Mouse (Mus musculus) hindbrain, embryonic 15.5 days (tissue): ENCODE measurements at regions not wholly inside any gene's neighbourhood (a gene's known extent, or its start where the extent isn't known, plus 50 kb on each side); places are given as distances from the start of the nearest gene placed in this dataset.
A peak's percentile ranks its signal among the peaks of the same experiment; 100 is the strongest.

Experiments used
- ATAC-seq: fragments of 200-750 bp; cut with Nextera tagmentation; 2 replicates; pipeline ENCODE4 v1.8.0; 2017; ENCODE audit warnings: low read depth, moderate number of reproducible peaks, moderate TSS enrichment; ENCODE audit not compliant: low FRiP score
- H3K27ac ChIP-seq: fragments of 300-500 bp; sonication (generic); replicated peaks from 2 replicates; pipeline ENCODE4 v1.5.1; 2015; ENCODE audit warnings: mild to moderate bottlenecking, inconsistent platforms
- H3K27me3 ChIP-seq: fragments of 300-500 bp; sonication (generic); 2 replicates; pipeline ENCODE4 v1.6.1; 2015; ENCODE audit warnings: control low read depth, inconsistent platforms
- H3K36me3 ChIP-seq: fragments of 300-500 bp; sonication (generic); 2 replicates; pipeline ENCODE4 v1.6.1; 2015; ENCODE audit warnings: control low read depth, inconsistent platforms
- H3K4me1 ChIP-seq: fragments of 300-500 bp; sonication (generic); replicated peaks from 2 replicates; pipeline ENCODE4 v1.6.1; 2015; ENCODE audit warnings: control low read depth, inconsistent platforms
- H3K4me2 ChIP-seq: fragments of 300-500 bp; sonication (generic); 2 replicates; pipeline ENCODE4 v1.6.1; 2015; ENCODE audit warnings: moderate library complexity, mild to moderate bottlenecking, inconsistent platforms
- H3K4me3 ChIP-seq: fragments of 300-500 bp; sonication (generic); 2 replicates; pipeline ENCODE4 v1.5.1; 2015; ENCODE audit warnings: mild to moderate bottlenecking, inconsistent platforms
- H3K9ac ChIP-seq: fragments of 300-500 bp; sonication (generic); 2 replicates; pipeline ENCODE4 v1.6.1; 2015; ENCODE audit warnings: inconsistent platforms
- H3K9me3 ChIP-seq: fragments of 300-500 bp; sonication (generic); 2 replicates; pipeline ENCODE4 v1.6.1; 2016; ENCODE audit warnings: control low read depth, inconsistent platforms
- WGBS: fragments of 180-500 bp; shearing (Covaris S2); methylation state at CpG from one replicate; pipeline ENCODE4 v1.1.7; 2015; 5-methylcytosine and 5-hydroxymethylcytosine counted together

DNA sequence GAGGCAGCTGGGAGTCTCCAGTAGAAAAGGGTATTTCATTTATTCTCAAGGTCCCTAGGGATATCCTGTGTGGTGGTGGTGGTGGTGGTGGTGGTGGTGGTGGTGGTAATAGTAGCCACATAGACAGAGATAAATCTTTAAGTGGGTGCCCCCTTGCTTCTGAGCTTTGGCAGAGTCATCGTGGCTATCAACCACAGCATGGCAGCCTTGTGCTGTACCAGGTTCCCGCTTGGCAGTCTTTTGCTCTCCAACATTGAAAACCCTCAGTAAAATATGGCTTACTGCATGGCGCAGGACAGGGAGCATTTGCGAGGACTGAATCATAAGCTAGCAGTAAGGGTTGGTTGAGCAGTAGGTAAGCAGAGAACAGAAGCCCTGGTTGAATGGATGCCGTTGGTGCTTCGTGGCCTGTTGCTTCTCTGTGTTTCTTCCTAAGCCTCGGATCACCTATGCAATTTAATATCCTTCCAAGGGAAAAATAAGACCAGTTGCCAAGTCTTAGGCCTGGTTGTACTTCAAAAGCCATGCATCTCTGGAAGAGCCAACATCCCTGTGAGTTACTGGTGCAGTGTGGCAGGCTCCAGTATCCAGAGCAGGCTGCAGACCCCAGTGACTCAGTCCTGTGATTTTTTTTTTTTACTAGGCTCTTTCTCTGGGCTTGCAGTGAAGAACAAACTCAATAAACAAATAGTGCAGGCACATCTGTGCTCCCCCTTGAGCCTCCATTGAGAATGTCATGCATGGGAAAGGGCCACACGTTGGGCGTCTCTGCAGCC, 76.6 kb upstream of the Maml3 start:
- no peak for ATAC-seq
- H3K4me2 ChIP-seq = no peak overlapping the region
- WGBS = 83% methylated on average over 9 of the region's 9 CpGs

DNA sequence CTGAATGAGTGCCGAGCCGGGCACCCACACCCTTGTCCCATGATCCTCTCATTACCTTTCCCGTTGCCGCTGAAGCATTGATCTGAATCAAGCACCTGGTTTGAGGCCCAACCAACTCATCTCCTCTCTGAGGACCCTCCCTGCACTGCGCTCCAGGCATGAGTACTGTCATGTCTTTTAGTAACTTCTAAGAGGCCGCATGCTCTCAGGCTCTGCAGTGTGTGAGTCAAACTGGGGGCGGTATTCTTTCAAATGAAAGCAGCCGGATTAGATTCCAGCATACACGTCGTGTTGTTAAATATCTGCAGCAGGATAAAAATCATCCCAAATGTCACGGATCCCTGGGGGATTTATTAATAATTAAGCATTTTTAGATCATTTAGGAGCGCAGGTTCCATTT, 79.4 kb upstream of the Maml3 start:
- no peak for ATAC-seq
- no peaks in the 10 kb centered on the region for H3K9me3 ChIP-seq
- no peak overlapping the region for H3K27ac ChIP-seq
- no peak overlapping the region for H3K9ac ChIP-seq
- H3K27me3 ChIP-seq = no peaks in the 10 kb centered on the region
- no peaks in the 10 kb centered on the region for H3K36me3 ChIP-seq
- H3K4me3 ChIP-seq = no peak overlapping the region
- H3K4me2 ChIP-seq = no peak overlapping the region
- 67% methylated on average over 12 of the region's 12 CpGs for WGBS
- H3K4me1 ChIP-seq = peaks cover 19% of the 10 kb centered on the region

More for the DNA sequence above, 76.6 kb upstream of the Maml3 start:
- no peak overlapping the region for H3K9ac ChIP-seq
- no peaks in the 10 kb centered on the region for H3K36me3 ChIP-seq
- H3K4me3 ChIP-seq = no peak overlapping the region
- H3K27ac ChIP-seq = no peak overlapping the region
- no peaks in the 10 kb centered on the region for H3K9me3 ChIP-seq
- H3K27me3 ChIP-seq = no peaks in the 10 kb centered on the region
- H3K4me1 ChIP-seq = peaks cover 28% of the 10 kb centered on the region

DNA sequence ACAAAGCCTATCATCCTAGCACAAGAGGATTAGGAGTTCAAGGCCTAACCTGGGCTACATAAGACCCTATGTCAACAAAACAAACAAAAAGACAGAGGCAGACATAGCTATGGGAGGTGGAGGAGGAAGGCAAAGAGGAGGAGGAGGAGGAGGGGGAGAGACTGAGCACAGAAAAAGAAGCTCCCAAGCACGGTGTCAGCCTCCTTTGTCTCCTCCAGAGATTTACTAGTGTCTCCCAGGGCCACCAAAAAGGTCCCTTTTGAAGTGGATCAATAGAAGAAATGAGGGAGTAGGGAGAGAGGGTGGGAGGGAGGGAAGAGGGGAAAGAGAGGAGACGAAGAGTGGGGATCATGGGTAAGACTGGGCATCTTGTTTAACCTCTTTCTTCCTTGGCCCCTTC, 80.5 kb upstream of the Maml3 start:
- no peaks in the 10 kb centered on the region for H3K27me3 ChIP-seq
- H3K9ac ChIP-seq = no peak overlapping the region
- H3K36me3 ChIP-seq = no peaks in the 10 kb centered on the region
- no peaks in the 10 kb centered on the region for H3K9me3 ChIP-seq
- H3K4me3 ChIP-seq = no peak overlapping the region
- H3K4me2 ChIP-seq = no peak overlapping the region
- ATAC-seq = no peak
- no peak overlapping the region for H3K27ac ChIP-seq
- H3K4me1 ChIP-seq = peaks cover 8% of the 10 kb centered on the region
- 11% methylated on average over 2 of the region's 2 CpGs for WGBS

DNA sequence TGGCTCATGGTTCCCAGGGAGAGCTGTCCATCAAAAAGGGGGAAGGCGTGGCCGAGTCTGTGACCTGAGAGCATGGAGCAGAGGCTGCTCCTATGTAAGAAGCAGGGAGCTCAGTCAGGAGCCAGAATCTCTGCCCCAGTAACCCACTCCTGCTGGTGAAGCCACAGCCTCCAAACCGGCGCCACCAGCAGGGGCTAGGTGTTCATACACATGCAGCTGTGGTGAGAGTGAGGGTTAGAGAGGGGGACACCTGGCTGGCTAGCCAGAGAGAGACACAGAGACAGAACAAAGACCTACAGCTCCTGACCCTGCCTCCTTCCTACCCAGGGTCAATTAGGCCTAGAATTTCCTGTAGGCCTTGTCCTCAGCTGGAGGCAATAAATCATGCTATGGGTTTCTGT, 80.7 kb upstream of the Foxo1 start:
- Histone ChIP-seq H3K4me1 (no peaks in the 10 kb centered on the region), H3K4me2 (no peak overlapping the region), H3K9me3 (no peaks in the 10 kb centered on the region), H3K36me3 (no peaks in the 10 kb centered on the region), H3K27me3 (no peaks in the 10 kb centered on the region), H3K9ac (no peak overlapping the region), H3K4me3 (no peak overlapping the region), H3K27ac (no peak overlapping the region)
- ATAC-seq = no peak
- 40% methylated on average over 4 of the region's 4 CpGs for WGBS

DNA sequence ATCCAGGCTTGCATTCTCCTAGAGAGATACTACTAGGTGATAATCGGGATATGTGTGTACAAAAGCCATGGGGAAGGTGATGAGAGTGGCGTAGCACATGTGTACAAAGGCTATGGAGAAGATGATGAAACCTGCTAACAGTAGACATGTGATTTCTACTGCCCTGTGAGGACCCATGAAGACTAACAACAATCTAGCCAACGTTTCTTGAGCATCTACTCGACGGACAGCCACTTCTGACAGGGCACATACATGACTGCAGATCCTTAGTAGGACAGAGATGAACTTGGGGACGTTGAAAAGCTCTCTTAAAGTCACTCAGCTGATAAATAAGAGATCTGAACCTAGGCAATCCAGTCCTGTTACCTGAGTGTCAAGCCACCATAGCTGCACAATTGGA, 79.8 kb upstream of the Foxo1 start:
- 90% methylated on average over 6 of the region's 6 CpGs for WGBS
- Histone ChIP-seq H3K27ac (no peak overlapping the region), H3K36me3 (no peaks in the 10 kb centered on the region), H3K9ac (no peak overlapping the region), H3K4me1 (no peaks in the 10 kb centered on the region), H3K27me3 (no peaks in the 10 kb centered on the region), H3K9me3 (no peaks in the 10 kb centered on the region), H3K4me2 (no peak overlapping the region), H3K4me3 (no peak overlapping the region)
- ATAC-seq = no peak

DNA sequence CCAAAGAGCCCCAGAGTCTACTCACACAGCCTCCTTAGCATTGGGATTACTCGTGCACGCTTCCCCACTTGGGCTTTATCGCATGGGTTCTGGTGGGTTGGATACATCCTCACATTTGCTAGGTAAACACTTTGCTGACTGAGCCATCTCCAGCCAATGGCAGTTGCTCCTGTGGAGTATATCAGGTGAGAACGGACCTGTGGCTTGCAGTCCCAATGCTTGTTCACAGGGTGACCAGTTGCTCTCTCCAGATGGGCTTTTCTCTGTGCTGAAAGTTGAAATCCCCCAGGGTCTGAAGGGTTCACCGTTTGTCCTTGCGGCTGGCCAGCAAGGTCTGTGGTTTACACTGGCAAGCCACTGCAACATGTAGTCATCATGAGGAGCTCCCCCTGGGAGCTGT, 79.1 kb upstream of the Foxo1 start:
- 91% methylated on average over 6 of the region's 6 CpGs for WGBS

DNA sequence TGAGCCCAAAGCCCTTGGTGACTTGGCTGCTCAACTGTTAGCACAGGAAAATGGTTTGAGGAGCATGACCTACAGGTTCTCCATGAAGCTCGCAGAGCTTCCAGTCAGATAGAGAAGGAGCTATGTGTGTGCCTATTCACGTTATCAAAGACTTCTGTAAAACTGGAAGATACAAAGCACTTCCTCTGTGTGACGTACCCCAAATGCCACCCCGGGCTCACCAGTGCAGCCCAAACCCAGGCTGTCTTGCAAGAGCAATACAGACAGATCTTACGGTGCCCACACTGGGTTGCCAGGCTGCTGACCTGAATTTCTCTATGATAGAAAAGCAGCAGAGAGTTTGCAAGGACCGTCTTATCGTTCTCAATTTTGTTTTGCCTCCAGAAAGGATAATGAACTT, 78.1 kb upstream of the Foxo1 start:
- Histone ChIP-seq H3K27me3 (no peaks in the 10 kb centered on the region), H3K9me3 (no peaks in the 10 kb centered on the region), H3K4me1 (no peaks in the 10 kb centered on the region), H3K36me3 (no peaks in the 10 kb centered on the region), H3K27ac (no peak overlapping the region), H3K9ac (no peak overlapping the region), H3K4me3 (no peak overlapping the region), H3K4me2 (no peak overlapping the region)
- WGBS = 91% methylated on average over 7 of the region's 7 CpGs
- no peak for ATAC-seq

More for the DNA sequence above, 79.1 kb upstream of the Foxo1 start:
- Histone ChIP-seq H3K9me3 (no peaks in the 10 kb centered on the region), H3K27me3 (no peaks in the 10 kb centered on the region), H3K9ac (no peak overlapping the region), H3K27ac (no peak overlapping the region), H3K36me3 (no peaks in the 10 kb centered on the region), H3K4me3 (no peak overlapping the region), H3K4me1 (no peaks in the 10 kb centered on the region), H3K4me2 (no peak overlapping the region)
- no peak for ATAC-seq

DNA sequence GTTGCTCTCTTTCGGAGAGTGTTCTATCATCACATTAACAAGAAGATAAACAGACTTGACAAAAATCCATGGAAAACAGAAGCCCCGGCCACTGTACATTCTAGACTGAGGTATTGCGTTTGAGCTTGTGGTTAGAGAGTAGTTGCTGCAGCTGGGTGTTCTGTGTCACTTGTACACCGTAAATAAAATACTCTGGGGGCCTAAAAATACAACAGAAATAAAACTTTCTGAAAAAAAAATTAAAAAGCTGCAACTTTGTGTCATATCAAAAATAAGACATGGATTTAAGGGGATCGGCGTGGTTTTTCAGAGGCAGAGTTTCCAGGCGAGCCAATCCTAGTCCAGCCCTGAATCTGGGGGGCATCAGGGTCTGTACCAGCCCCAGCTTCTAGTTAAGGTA, 75.1 kb upstream of the Foxo1 start:
- Histone ChIP-seq H3K27me3 (no peaks in the 10 kb centered on the region), H3K4me2 (no peak overlapping the region), H3K4me3 (no peak overlapping the region), H3K9ac (no peak overlapping the region), H3K27ac (no peak overlapping the region), H3K36me3 (no peaks in the 10 kb centered on the region), H3K4me1 (peaks cover 17% of the 10 kb centered on the region), H3K9me3 (no peaks in the 10 kb centered on the region)
- no peak for ATAC-seq
- 75% methylated on average over 7 of the region's 7 CpGs for WGBS

DNA sequence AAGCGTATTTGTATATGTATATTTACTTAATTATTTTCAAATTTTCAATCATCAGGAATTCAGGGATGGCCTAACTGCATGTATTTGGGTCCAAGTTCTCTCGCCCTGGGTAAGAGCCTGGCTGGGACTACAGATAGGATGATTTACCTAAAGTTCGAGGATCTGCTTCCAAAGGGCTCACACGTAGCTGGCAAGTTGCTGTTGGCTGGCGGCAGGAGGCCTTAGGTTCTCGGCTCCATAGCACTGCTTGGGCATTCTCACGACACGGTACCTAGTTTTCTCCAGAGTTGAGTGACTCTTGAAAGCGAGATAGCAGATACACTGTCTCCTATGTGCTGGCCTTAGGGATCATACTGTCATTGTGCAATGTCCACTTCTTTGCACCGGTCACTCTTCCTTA, 73.9 kb upstream of the Foxo1 start:
- no peak overlapping the region for H3K27ac ChIP-seq
- ATAC-seq = no peak
- peaks cover 17% of the 10 kb centered on the region for H3K4me1 ChIP-seq
- no peak overlapping the region for H3K4me3 ChIP-seq
- no peaks in the 10 kb centered on the region for H3K36me3 ChIP-seq
- H3K27me3 ChIP-seq = no peaks in the 10 kb centered on the region
- WGBS = 86% methylated on average over 10 of the region's 10 CpGs
- no peak overlapping the region for H3K4me2 ChIP-seq
- H3K9me3 ChIP-seq = no peaks in the 10 kb centered on the region
- no peak overlapping the region for H3K9ac ChIP-seq

DNA sequence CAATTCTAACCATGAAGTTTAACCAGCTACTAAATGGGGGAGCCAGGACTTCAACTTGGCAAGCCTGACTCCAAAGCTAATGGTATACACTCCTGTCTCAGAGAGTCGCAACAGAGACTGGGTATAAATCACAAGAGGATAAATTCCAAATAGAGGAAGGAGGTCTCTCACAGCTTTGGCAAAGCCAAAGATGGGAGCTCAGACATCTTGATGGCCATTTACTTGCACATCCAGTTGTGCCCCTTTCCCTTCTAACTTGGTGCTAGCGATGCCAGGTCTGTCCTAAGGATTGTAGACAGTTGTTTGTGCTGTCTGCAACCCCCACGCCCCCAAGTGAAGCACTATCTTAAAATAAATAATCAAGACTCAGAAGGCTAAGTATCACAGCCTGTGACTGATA, 72.7 kb upstream of the Foxo1 start:
- Histone ChIP-seq H3K4me1 (peaks cover 17% of the 10 kb centered on the region), H3K9ac (peak overlapping the region; percentile 65), H3K4me3 (no peak overlapping the region), H3K9me3 (no peaks in the 10 kb centered on the region), H3K27ac (peak overlapping the region; percentile 83; the same call in 1 of the 2 replicates), H3K4me2 (peak overlapping the region; percentile 90), H3K27me3 (no peaks in the 10 kb centered on the region), H3K36me3 (no peaks in the 10 kb centered on the region)
- no peak for ATAC-seq
- WGBS = 70% methylated on average over 3 of the region's 3 CpGs

DNA sequence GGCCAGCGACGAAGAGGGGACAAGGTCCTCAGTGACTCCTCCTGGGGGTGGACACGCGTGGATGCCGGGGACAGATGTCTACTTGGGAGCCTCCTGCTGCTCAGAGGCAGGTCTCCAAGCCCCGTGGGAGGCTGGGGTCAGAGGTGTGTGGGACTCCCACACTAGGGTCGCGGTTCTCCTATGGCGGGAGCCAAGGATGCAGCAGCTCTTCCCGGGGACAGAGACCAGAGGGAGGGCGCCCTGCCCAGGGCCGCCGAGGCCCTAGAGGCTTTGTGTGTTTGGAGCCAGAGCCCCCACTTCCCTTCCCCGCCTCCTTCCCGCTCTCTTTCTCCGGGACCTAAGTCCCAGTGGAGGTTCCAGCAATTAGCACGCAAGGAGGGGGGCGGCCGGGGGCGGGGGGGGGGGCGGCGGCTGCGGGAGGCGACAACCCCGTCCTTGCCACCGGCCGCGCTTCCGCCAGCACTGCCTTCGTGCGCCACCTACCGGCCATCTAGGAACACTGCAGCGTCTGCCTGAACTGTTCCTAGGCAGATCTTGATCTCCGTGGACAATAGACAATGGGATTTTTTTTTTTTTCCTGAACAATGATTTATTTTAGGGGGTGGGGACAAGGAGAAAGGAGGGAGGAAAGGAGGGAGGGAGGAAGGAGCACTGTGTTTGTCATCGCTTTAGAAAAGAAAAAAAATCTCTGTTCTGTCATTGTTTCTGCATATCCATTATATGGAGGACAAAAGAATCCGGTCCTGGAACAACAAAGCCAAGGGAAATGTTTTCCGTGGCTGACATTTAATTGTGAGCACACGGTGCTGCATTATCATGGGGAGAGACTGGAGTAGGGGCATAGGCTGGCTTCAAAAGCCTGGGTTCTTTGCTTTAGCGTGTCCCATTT, 71.8 kb upstream of the Foxo1 start:
- peak; percentile 82 for ATAC-seq
- Histone ChIP-seq H3K4me1 (peaks cover 17% of the 10 kb centered on the region), H3K4me3 (peak overlapping the region; percentile 46), H3K27me3 (no peaks in the 10 kb centered on the region), H3K9ac (peak overlapping the region; percentile 65), H3K27ac (peak overlapping the region; percentile 83), H3K4me2 (peak overlapping the region; percentile 90), H3K9me3 (no peaks in the 10 kb centered on the region), H3K36me3 (no peaks in the 10 kb centered on the region)
- 2% methylated on average over 33 of the region's 39 CpGs for WGBS

DNA sequence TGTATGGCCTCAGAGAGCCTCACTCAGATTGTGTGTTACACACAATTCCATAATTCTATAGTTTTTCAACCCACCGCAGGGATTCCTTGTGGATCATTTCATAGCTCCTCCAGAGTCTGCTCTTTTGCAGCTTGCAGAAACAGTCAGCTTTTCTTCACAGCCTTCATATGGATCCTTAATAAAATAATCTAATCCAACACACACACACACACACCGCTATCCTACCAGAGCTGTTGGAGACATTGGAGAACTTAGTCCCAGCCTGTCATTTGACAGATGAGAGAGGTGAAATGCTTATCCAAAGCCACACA, 71.2 kb upstream of the Foxo1 start:
- peaks cover 17% of the 10 kb centered on the region for H3K4me1 ChIP-seq
- H3K4me3 ChIP-seq = no peak overlapping the region
- ATAC-seq = no peak
- H3K27me3 ChIP-seq = no peaks in the 10 kb centered on the region
- H3K27ac ChIP-seq = peak overlapping the region; percentile 83
- H3K36me3 ChIP-seq = no peaks in the 10 kb centered on the region
- H3K9ac ChIP-seq = peak overlapping the region; percentile 65; the same call in 1 of the 2 replicates
- WGBS = 42% methylated on average over 2 of the region's 2 CpGs
- H3K9me3 ChIP-seq = no peaks in the 10 kb centered on the region
- peak overlapping the region; percentile 90 for H3K4me2 ChIP-seq
